Mouse (Mus musculus): ENCODE measurements around the gene Tanc2. TPM values are rescaled to one million over a fixed set of nuclear protein-coding genes. Genes with fewer than 3 reads are reported as not detected.

Gene Tanc2
- 100 to 1,000 TPM; 145 to 163 TPM for total RNA-seq (2021)
- long read RNA-seq, partial matches to known transcripts = 11 of 35 reads
- long read RNA-seq, other reads (novel, unspliced or antisense) = 24 of 35 reads

DNA sequence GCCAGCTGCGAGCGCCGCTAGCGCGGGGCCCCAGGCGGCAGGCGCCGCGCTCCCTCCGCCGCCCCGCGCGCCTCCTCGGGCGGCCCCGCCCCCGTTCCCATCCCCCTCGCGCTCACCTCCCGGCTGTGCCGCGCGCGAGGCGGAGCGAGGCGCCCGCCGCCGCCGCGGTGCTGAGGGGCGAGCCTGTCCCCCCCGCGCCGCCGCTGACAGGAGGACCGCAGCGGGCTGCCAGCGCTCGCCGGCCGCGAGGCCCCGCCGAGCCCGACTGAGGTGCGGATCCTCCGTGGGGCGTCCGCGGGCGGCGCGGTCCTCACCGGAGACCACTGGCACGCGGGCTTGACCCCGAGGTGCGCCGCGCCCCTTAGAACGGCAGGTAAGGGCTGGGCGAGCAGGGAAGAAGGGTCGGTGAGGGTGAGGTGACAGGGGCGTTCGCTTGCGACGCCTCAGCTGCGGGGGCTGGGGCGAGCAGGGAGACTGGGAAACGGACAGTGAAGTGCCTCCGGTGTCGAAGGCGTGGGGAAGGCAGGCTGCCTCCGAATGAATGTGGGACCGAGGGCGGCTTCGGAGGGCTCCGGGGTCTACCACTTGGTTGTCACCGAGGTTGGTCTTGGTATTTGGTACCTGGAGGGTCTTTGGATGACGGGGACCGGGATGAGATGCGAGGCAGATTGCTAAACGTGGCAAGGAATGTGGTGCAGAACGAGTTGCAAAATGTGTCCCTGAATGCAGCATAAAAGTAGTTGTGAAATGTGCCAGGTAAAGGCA is at the start of gene Tanc2:
TSS of gene Tanc2 (plus strand) at position 110 of the 765 bp plus-strand sequence.
- peak; percentile 24 to 48 for DNase-seq (ENCODE audit: low spot score in 2 of 2)

DNA sequence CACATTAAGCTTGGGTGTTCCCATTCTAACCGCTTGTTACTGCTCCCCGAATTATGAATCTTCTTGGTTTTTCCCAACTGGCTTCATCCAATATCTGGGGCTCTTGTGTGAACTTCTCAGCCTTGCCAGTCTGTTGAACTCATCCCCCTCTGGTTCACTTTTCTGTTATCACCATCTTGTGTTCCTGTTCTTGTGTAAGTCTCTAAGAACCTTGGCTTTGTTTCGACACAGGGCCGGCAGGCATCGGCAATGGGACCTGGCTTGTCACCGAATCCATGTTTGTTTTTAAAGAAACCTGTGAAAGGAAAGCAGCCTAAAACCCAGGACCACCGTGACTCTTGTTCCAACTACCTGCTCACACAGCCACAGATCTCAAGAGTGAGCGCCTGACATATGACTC is 49.0 kb upstream of the Tanc2 start:
- no peak for DNase-seq (ENCODE audit: low spot score in 2 of 2)

DNA sequence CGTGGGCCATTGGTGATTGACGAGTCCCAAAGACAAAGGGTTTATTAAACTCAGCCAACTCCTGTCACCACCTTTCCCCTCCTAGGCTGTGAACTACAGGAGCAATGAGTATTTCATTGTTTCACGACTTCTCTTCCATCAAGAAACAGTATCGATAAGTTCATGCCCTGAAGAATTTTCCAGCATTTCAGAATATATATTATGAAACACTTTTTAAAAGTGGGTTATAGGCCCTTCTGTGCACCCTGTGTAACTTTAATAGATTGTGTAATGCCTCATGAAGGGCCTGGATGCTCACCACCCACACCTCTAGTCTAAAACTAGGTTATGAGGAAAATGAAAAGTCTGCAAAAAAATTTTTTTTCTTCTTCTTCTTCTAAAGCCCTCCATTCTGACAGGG is 48.4 kb upstream of the Tanc2 start:
- no peak for DNase-seq (ENCODE audit: low spot score in 2 of 2)

DNA sequence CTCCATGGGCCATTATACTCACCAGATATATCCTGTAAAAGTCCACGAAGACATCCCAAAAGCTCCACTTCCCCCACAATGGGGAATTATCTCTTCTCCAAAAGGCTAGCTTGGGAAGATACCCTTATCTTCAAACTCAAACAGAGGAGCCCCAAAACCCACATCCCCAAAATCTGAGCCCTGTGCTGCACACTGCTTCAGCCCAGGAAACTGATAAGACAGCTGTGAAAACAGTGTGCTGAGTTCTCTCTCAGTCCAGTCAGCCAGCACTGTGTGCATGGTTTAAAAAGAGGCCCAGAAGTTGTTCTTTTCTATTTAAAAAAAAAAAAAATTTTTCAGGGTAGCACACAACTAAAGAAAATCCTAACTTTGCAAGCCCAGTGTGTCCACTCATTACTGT is 47.7 kb upstream of the Tanc2 start:
- no peak for DNase-seq (ENCODE audit: low spot score in 2 of 2)

DNA sequence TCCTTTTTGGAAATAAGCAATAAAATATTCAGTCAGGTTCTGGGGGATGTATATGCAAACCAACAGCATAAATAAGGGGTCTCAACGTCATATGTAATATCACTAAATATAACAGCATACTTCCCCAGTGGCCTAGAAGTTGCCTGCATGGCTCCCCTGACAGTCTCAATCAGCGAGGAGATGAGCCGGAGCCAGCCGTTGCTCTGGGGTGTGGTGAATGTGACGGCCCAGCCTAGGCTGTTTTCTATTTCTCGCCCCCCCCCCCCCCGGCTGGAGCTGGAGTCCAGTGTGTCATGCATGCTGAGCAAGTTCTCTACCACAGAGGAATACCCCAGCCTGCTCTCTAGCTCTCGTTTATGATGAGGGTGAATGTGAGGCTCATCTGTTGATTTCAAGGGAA is 44.0 kb upstream of the Tanc2 start:
- no peak for DNase-seq (ENCODE audit: low spot score in 2 of 2)

DNA sequence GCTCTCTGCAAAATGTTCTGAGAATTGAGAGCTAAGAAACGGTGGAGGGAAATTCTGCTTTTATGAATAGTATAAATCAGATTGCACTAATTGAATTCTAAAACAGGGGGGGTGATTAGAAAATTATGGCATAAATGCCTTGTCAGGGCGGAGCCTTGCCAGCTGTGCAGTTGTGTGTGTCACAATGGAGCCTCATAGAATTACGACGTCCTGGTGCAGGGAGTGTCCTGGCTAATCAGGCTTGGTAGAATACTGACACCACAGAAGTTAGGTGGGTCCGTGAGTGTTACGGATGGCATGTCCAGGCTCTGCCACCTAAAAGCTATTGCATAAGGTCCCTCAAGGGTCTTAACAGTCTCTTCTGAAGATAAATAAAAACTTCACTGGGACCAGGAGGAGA is 43.4 kb upstream of the Tanc2 start:
- no peak for DNase-seq (ENCODE audit: low spot score in 2 of 2)

- no peak for DNase-seq (ENCODE audit: low spot score in 2 of 2)
Observed at GRCm38 (mm10) chr11:105548383-105548782, 41.4 kb upstream of the Tanc2 start.

GRCm38 (mm10) chr11:105549164-105550121 is 40.3 kb upstream of the Tanc2 start:
- DNase-seq (ENCODE audit: low spot score in 2 of 2) = no peak

DNA sequence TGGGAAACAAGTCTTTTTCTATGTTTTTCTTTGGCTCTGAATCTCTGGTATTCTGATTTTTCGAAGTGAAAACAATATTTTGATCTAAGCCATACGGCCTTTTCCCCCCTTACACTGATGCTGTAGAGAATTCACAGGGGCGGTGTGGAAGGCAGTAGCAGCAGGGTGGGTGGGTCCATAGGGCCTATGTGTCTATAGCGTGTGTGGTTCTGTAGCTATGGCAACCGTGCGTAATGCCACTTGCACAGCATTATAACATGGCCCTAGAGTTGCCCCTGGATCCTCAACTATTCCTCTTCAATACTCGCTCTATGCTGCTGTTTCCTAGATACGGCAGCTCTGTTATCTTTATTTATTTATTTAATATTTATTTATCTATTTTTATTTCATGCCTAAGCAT is 32.5 kb upstream of the Tanc2 start:
- DNase-seq (ENCODE audit: low spot score in 2 of 2) = no peak

- no peak for DNase-seq (ENCODE audit: low spot score in 2 of 2)
Observed at GRCm38 (mm10) chr11:105558091-105558490, 31.7 kb upstream of the Tanc2 start.

- DNase-seq (ENCODE audit: low spot score in 2 of 2) = no peak
Observed at GRCm38 (mm10) chr11:105558803-105559505, 30.8 kb upstream of the Tanc2 start.

DNA sequence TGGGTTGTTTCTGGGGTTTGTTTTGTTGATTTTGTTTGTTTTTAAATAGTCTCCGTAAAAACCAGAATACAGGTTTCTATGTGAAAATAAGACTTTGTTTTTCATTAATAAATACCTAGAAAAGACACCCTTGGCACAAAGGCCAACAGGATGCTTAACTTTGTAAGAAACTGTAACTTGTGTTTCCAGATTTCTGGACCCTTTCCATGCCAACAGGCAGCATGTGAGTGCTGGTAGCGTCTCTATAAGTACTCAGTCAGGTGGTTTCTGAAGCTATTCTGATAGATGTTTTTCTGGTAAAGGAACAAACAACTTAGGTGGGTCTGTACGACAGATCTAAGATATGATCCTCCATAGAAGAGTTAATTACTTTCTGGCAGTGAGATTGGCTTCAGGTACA is 26.2 kb upstream of the Tanc2 start:
- no peak for DNase-seq (ENCODE audit: low spot score in 2 of 2)

GRCm38 (mm10) chr11:105567221-105567641 is 22.6 kb upstream of the Tanc2 start:
- DNase-seq (ENCODE audit: low spot score in 2 of 2) = peak in 1 of 2 experiments; percentile 15

GRCm38 (mm10) chr11:105571996-105572395 is 17.8 kb upstream of the Tanc2 start:
- DNase-seq (ENCODE audit: low spot score in 2 of 2) = no peak

- no peak for DNase-seq (ENCODE audit: low spot score in 2 of 2)
Observed at GRCm38 (mm10) chr11:105574241-105574640, 15.5 kb upstream of the Tanc2 start.

- DNase-seq (ENCODE audit: low spot score in 2 of 2) = no peak
Observed at GRCm38 (mm10) chr11:105577211-105577610, 12.6 kb upstream of the Tanc2 start.

DNA sequence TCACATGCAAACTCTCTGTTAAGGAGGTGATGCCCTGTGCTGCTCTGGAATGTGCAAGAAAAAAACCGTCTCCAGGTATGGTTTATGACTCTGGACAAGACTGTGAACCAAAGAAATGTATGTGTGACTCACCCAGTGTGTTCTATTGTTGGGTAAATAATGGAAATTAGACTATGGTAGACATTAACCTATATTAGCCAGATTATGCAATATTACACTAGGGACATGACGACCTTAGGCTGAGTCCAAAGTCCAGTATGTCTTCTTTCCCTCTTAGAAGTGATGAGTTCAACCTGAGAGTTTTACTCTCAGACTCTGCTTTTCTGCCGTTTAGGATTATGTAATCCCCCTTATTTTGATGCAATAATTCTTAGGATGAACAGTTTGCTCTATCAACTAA is 7.8 kb upstream of the Tanc2 start:
- no peak for DNase-seq (ENCODE audit: low spot score in 2 of 2)

DNA sequence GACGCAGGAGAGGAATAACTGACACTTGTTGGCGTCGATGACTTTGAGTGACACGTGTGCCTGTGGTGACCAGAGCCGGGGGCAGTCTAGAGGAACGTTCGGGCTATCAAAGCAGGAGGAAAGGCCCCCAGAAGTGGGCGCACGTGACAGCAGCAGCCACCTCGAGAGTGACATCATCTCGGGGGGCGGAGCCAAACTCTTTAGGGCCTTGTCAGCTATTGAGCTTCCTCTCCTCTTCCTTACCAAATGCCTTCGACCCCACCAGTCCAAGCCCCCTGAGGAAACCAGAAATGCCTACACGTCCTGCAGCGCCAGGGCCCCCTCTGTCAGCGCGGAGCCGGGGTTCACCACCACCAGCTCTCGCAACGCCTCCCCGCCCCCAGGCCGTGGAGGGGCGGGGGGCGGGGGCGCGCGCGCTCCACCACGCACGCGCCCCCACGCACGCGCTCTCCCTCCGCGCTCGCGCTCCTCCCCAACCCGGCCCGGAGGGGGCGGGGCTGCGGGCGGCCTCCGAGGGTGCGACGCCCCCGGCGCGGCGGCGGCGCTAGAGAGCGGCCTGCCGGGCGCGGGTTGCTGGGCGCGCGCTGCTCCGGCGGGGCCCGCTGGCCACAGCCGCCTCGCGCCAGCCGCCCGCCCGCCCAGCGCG is 432 bp upstream of the Tanc2 start:
- peak; percentile 86 to 95 for DNase-seq (ENCODE audit: low spot score in 2 of 2)

- DNase-seq (ENCODE audit: low spot score in 2 of 2) = peak in 1 of 2 experiments; percentile 80
Observed at GRCm38 (mm10) chr11:105591905-105592304, 2.1 kb downstream of the Tanc2 start.

DNA sequence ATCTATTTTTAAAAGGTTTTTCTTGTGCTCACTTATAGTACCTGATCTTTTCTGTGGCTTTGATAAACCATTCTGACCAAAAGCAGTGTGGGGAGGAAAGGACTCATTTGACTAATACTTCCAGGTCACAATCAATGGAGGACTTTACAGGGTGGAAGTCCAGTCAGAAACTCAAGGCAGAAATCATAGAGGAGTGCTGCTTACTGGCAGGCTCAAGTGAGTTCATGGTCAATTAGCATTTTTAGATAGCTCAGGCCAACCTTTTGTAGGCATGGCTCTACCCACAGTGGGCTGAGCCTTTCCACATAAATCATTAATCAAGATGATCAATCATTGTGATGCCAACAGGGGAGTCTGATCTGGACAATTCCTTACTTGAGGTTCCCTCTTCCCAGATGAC is 12.4 kb downstream of the Tanc2 start:
- DNase-seq (ENCODE audit: low spot score in 2 of 2) = no peak

DNA sequence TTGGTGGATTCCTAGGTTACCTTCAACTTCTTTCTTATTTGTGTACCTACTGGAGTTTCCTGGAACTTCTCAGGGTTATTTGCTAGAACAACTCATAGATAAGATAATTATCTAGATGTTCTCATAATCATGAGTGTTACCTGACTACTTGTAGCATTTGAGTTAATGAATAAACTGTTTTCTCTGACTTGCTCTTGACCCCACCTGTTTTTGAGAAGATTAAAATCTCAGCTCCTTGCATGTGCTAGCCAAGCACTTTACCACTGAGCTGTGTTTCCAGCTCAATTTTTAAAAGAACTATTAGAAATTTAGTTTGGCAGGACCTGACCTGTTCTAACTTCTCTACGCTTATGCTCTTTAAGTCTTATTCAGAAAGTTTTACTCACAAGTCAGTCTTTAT is 36.4 kb downstream of the Tanc2 start:
- DNase-seq (ENCODE audit: low spot score in 2 of 2) = no peak

Data from layer of hippocampus, adult 18-20 months (tissue).